Mouse (Mus musculus) liver, embryonic 14.5 days (tissue): ENCODE data around the gene Mapk10. TPM values are rescaled to one million over a fixed set of nuclear protein-coding genes. Genes with fewer than 3 reads are reported as not detected.

ENCODE experiments used
- ATAC-seq: fragments of 200-750 bp; cut with Nextera tagmentation; 2 replicates; pipeline ENCODE4 v1.8.0; 2017; ENCODE audit warnings: moderate number of reproducible peaks, mild to moderate bottlenecking, moderate library complexity; ENCODE audit not compliant: insufficient read depth
- DNase-seq, 3 experiments: peaks; one replicate each; pipeline ENCODE4 v3.0.0-alpha.2; 2012 to 2013; ENCODE audit warnings: low read depth in 3 of 3, low spot score in 3 of 3
- H3K27ac ChIP-seq: fragments of 300-500 bp; sonication (generic); 2 replicates; pipeline ENCODE4 v1.5.1; 2014; ENCODE audit warnings: moderate library complexity, mild to moderate bottlenecking, control low read depth, inconsistent platforms
- H3K27me3 ChIP-seq: fragments of 300-500 bp; sonication (generic); 2 replicates; pipeline ENCODE4 v1.6.1; 2014; ENCODE audit warnings: mild to moderate bottlenecking, low read length, moderate library complexity; ENCODE audit not compliant: control insufficient read depth, insufficient read depth
- H3K36me3 ChIP-seq: fragments of 300-500 bp; sonication (generic); replicated peaks from 2 replicates; pipeline ENCODE4 v1.6.1; 2014; ENCODE audit warnings: low read depth; ENCODE audit not compliant: control insufficient read depth, insufficient read depth
- H3K4me1 ChIP-seq, 2 experiments: fragments of 200-500 bp in 1 of 2; fragments of 300-500 bp in 1 of 2; sonication (generic) in 1 of 2; replicated peaks; 2 replicates each; pipeline ENCODE4 v1.6.1; 2012 to 2014; ENCODE audit warnings: antibody characterized with exemption in 1 of 2, inconsistent platforms in 1 of 2, low read length in 1 of 2; ENCODE audit not compliant: control insufficient read depth in 2 of 2, insufficient read depth in 2 of 2
- H3K4me2 ChIP-seq: fragments of 300-500 bp; sonication (generic); 2 replicates; pipeline ENCODE4 v1.6.1; 2014; ENCODE audit warnings: low read depth, mild to moderate bottlenecking, control low read depth, moderate library complexity
- H3K4me3 ChIP-seq, 2 experiments: fragments of 200-500 bp in 1 of 2; fragments of 300-500 bp in 1 of 2; sonication (generic) in 1 of 2; 2 replicates each; pipeline ENCODE4 v1.5.1; 2012 to 2014; ENCODE audit warnings: low read depth in 2 of 2, low read length in 2 of 2, mild to moderate bottlenecking in 2 of 2, control low read depth in 1 of 2, inconsistent platforms in 1 of 2, moderate library complexity in 1 of 2; ENCODE audit not compliant: insufficient read depth in 1 of 2
- H3K9ac ChIP-seq: fragments of 300-500 bp; sonication (generic); replicated peaks from 2 replicates; pipeline ENCODE4 v1.6.1; 2014; ENCODE audit warnings: mild to moderate bottlenecking, control low read depth, moderate library complexity
- H3K9me3 ChIP-seq: fragments of 300-500 bp; sonication (generic); 2 replicates; pipeline ENCODE4 v1.6.1; 2016; ENCODE audit warnings: low read length, mixed read lengths; ENCODE audit not compliant: control insufficient read depth
- CTCF ChIP-seq: IDR thresholded peaks from 2 replicates; pipeline ENCODE4 v1.5.1; 2016; ENCODE audit warnings: antibody characterized with exemption, low read depth, control low read depth
- EP300 ChIP-seq: IDR thresholded peaks from 2 replicates; pipeline ENCODE4 v1.6.1; 2016; ENCODE audit warnings: antibody characterized with exemption, low read depth
- WGBS: fragments of 180-500 bp; shearing (Covaris S2); extraction: QIAGEN DNeasy Blood & Tissue Kit; methylation state at CpG from one replicate; pipeline ENCODE4 v1.1.7; 2014; ENCODE audit not compliant: insufficient replicate concordance; 5-methylcytosine and 5-hydroxymethylcytosine counted together
- polyA plus RNA-seq, 2 experiments: library from polyadenylated mRNA; depleted of rRNA in 1 of 2; stranded (reverse) in 1 of 2; unstranded in 1 of 2; fragments of >200 nt; fragmentation: Nextera tagmentation in 1 of 2; extraction: Ambion mirVana in 1 of 2; gene quantifications; 2 replicates each; pipeline versions ENCODE4 v1.2.1 to v1.2.3; 2012 to 2014

The Mapk10 gene
- polyA plus RNA-seq, 2 experiments = 0.01 TPM; not detected in 1

DNA sequence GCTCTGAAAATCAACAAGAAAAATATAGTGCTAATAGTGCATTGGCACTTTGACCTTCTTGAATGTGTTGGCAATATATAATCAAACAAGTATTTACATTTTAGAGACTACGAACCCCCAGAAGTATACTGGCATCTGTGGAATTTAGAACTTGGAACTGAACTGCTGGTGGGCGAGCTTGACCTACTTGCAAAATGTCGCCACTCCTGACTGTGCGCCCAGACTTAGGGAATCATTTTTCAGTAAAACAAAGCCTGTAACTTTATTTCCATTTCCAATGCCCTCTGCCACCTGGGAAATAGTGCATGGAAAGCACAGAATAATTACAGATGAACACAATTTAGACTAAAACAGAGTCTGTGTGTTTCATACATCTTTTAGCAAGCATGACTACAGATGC, 163.1 kb downstream of the Mapk10 start:
- Histone ChIP-seq H3K4me3 (no peak overlapping the region), H3K4me2 (no peak overlapping the region), H3K27ac (no peak overlapping the region), H3K36me3 (no peaks in the 10 kb centered on the region), H3K4me1 (no peaks in the 10 kb centered on the region), H3K9ac (no peak overlapping the region), H3K9me3 (no peaks in the 10 kb centered on the region), H3K27me3 (no peaks in the 10 kb centered on the region)
- ATAC-seq (no peak), DNase-seq (no peak)
- TF ChIP-seq CTCF = no peak
- no peak for TF ChIP-seq EP300
- WGBS = 64% methylated on average over 4 of the region's 4 CpGs

DNA sequence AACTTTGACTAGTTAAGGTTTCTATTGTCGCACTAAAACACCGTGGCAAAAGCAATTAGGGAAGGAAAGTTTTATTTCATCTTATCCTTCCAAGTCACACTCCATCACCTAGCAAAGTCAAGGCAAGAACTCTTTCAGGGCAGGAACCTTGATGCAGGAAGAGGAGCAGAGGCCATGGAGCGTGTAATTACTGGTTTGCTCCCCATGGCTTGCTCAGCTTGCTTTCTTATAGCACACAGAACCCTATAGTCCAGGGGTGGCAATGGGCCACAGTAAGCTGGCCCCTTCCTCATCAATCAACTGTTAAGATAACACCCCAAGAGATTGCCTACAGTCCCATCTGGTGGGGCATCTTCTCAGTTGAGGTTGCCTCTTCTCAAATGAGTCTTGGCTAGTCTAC, 173.4 kb downstream of the Mapk10 start:
- H3K9me3 ChIP-seq = no peaks in the 10 kb centered on the region
- H3K4me3 ChIP-seq = no peak overlapping the region
- no peaks in the 10 kb centered on the region for H3K36me3 ChIP-seq
- DNase-seq = no peak
- no peaks in the 10 kb centered on the region for H3K27me3 ChIP-seq
- no peak for ATAC-seq
- no peak overlapping the region for H3K4me2 ChIP-seq
- H3K4me1 ChIP-seq = no peaks in the 10 kb centered on the region
- 71% methylated on average over 3 of the region's 3 CpGs for WGBS
- H3K9ac ChIP-seq = no peak overlapping the region
- no peak overlapping the region for H3K27ac ChIP-seq
- TF ChIP-seq CTCF (no peak), EP300 (no peak)

DNA sequence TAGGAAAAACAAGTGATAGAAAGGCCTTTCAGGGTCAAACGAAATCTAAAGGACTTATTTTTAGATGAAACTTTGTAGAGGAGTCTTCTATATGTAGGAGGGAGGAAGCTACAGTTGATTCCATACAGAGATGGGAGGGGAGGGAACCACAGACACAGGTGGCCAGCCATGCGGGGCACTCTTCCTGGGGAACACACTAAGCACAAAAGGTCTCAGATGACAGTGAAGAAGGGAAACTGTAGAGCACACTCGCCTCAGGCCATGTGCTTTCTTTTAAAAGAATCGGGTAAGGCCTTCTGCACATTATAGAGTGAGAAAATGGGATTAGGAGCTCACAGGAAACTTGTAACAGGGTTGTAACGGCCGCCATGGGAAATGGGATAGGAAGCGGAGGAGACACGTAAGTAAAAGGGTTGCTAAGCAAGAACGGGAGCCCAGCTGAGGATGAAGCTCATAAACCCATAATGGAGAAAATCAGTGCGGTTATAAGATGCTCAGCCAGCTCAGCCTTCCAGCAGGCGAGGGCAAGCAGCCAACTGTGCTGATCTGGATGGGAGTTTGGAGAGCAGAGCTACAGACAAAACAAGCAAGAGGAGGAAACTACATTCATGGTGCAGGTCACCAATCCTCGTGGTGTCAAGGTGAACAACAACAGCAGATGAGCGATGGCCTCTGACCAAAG, 182.1 kb downstream of the Mapk10 start:
- Histone ChIP-seq H3K27me3 (no peaks in the 10 kb centered on the region), H3K36me3 (no peaks in the 10 kb centered on the region), H3K27ac (no peak overlapping the region), H3K9ac (no peak overlapping the region), H3K4me1 (no peaks in the 10 kb centered on the region), H3K9me3 (no peaks in the 10 kb centered on the region), H3K4me2 (no peak overlapping the region), H3K4me3 (no peak overlapping the region)
- ATAC-seq (no peak), DNase-seq (no peak)
- 56% methylated on average over 13 of the region's 13 CpGs for WGBS
- no peak for TF ChIP-seq CTCF
- TF ChIP-seq EP300 = no peak

- DNase-seq (no peak), ATAC-seq (no peak)
- no peak for TF ChIP-seq CTCF
- no peak for TF ChIP-seq EP300
- H3K27me3 ChIP-seq = no peaks in the 10 kb centered on the region
- no peak overlapping the region for H3K27ac ChIP-seq
- no peak overlapping the region for H3K4me2 ChIP-seq
- H3K9ac ChIP-seq = no peak overlapping the region
- H3K9me3 ChIP-seq = no peaks in the 10 kb centered on the region
- H3K4me1 ChIP-seq = no peaks in the 10 kb centered on the region
- 47% methylated on average over 7 of the region's 7 CpGs for WGBS
- H3K4me3 ChIP-seq = no peak overlapping the region
- H3K36me3 ChIP-seq = no peaks in the 10 kb centered on the region
Observed at GRCm38 (mm10) chr5:103022504-103023172, 188.5 kb downstream of the Mapk10 start.

GRCm38 (mm10) chr5:103021479-103021878, 189.7 kb downstream of the Mapk10 start:
- no peak for ATAC-seq

More at GRCm38 (mm10) chr5:103021479-103021878, 189.7 kb downstream of the Mapk10 start:
- Histone ChIP-seq H3K27ac (no peak overlapping the region), H3K36me3 (no peaks in the 10 kb centered on the region), H3K9me3 (no peaks in the 10 kb centered on the region), H3K4me3 (no peak overlapping the region), H3K9ac (no peak overlapping the region), H3K27me3 (no peaks in the 10 kb centered on the region), H3K4me2 (no peak overlapping the region), H3K4me1 (no peaks in the 10 kb centered on the region)
- WGBS = 56% methylated on average over 8 of the region's 8 CpGs
- DNase-seq = no peak
- no peak for TF ChIP-seq EP300
- TF ChIP-seq CTCF = no peak
